Mouse (Mus musculus): ENCODE results near the gene Dusp16.
A peak's percentile ranks its signal among the peaks of the same experiment; 100 is the strongest.

Gene Dusp16

DNA sequence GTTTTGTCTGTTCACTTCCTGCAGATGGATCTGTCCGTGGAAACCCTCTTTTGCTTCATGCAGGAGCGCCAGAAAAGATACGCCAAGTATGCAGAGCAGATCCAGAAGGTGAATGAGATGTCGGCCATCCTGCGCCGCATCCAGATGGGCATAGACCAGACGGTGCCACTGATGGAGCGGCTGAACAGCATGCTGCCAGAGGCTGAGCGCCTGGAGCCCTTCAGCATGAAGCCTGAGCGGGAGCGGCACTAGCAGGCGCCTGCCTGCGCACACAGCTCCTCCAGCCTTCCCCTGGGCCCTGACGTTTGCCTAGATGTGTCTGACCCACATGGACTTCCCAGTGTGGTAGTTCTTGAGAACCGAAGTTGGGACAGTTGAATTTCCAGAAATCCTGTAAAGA is 82.4 kb downstream of the Dusp16 start:
- no peak for TF ChIP-seq CTCF (conservative IDR thresholded peaks at IDR 0.05; ENCODE audit: low read length)
- Histone ChIP-seq H3K27me3 (ENCODE audit: insufficient read depth, low read length) (no peaks in the 10 kb centered on the region), H3K36me3 (ENCODE audit: insufficient read depth, low read length) (peaks cover 10% of the 10 kb centered on the region), H3K4me3 (replicated peaks; ENCODE audit: low read length) (peak overlapping the region; percentile 57), H3K9me3 (ENCODE audit: low read length) (no peaks in the 10 kb centered on the region), H3K4me1 (replicated peaks; ENCODE audit: low read depth, low read length) (peaks cover 41% of the 10 kb centered on the region)

DNA sequence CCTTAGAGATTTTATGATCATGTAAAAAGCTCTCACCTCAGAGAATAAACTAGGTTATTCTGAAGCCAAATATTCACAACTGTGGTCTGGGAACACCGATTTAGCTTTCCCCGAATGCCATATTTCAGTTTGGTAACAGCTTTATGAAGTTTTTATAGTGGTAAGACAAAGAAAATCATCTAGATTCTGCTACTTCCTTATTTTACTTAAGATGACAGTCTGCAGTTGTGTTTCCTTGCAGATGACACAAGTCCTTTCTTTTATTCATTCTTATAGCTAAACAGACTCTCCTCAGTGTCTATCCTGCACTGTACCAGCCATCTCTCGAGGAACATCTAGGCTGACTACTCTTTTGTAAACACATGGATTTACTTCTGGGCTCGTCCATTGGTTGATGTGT is 86.0 kb downstream of the Dusp16 start:
- H3K4me1 ChIP-seq (replicated peaks; ENCODE audit: low read depth, low read length): peaks cover 20% of the 10 kb centered on the region
- no peaks in the 10 kb centered on the region for H3K27me3 ChIP-seq (ENCODE audit: insufficient read depth, low read length)
- no peak overlapping the region for H3K4me3 ChIP-seq (replicated peaks; ENCODE audit: low read length)
- no peak for TF ChIP-seq CTCF (conservative IDR thresholded peaks at IDR 0.05; ENCODE audit: low read length)
- no peak for TF ChIP-seq POU5F1 (IDR thresholded peaks at IDR 0.05; ENCODE audit: borderline replicate concordance, low read length)
- TF ChIP-seq NANOG (IDR thresholded peaks at IDR 0.05; ENCODE audit: borderline replicate concordance, low read length): no peak
- H3K9me3 ChIP-seq (ENCODE audit: low read length): no peaks in the 10 kb centered on the region
- peaks cover 4% of the 10 kb centered on the region; the same call in 1 of the 2 replicates for H3K36me3 ChIP-seq (ENCODE audit: insufficient read depth, low read length)

- Histone ChIP-seq H3K4me1 (replicated peaks; ENCODE audit: low read depth, low read length) (peaks cover 19% of the 10 kb centered on the region), H3K27me3 (ENCODE audit: insufficient read depth, low read length) (no peaks in the 10 kb centered on the region), H3K36me3 (ENCODE audit: insufficient read depth, low read length) (peaks cover 4% of the 10 kb centered on the region; the same call in 1 of the 2 replicates), H3K9me3 (ENCODE audit: low read length) (no peaks in the 10 kb centered on the region), H3K4me3 (replicated peaks; ENCODE audit: low read length) (no peak overlapping the region)
- TF ChIP-seq NANOG (IDR thresholded peaks at IDR 0.05; ENCODE audit: borderline replicate concordance, low read length) (no peak), CTCF (conservative IDR thresholded peaks at IDR 0.05; ENCODE audit: low read length) (no peak), POU5F1 (IDR thresholded peaks at IDR 0.05; ENCODE audit: borderline replicate concordance, low read length) (no peak)
Measured at GRCm38 (mm10) chr6:134703053-134703690, 89.3 kb downstream of the Dusp16 start.

DNA sequence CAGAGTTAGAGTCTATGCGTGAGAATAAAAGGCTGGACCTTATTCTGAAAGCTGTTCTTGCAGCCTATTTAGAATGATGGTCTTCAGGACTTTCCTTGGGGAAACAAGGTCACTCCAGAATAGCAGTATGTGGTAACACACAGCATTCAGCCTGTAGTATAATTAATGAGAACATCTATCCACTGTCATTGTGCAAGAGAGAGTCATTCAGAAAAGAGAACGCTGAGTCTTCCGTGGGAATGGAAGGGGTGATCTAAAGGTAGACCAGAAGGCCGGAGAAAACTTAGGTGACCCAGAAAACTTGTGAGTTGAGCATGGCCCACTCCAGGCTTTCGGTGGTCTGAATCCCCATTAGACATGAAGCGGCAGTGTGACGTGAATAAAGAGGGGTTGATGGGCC is 90.2 kb downstream of the Dusp16 start:
- no peak overlapping the region for H3K4me3 ChIP-seq (replicated peaks; ENCODE audit: low read length)
- peaks cover 3% of the 10 kb centered on the region; the same call in 1 of the 2 replicates for H3K9me3 ChIP-seq (ENCODE audit: low read length)
- no peak for TF ChIP-seq POU5F1 (IDR thresholded peaks at IDR 0.05; ENCODE audit: borderline replicate concordance, low read length)
- no peak for TF ChIP-seq NANOG (IDR thresholded peaks at IDR 0.05; ENCODE audit: borderline replicate concordance, low read length)
- no peak for TF ChIP-seq CTCF (conservative IDR thresholded peaks at IDR 0.05; ENCODE audit: low read length)
- H3K36me3 ChIP-seq (ENCODE audit: insufficient read depth, low read length): peaks cover 2% of the 10 kb centered on the region; the same call in 1 of the 2 replicates
- no peaks in the 10 kb centered on the region for H3K27me3 ChIP-seq (ENCODE audit: insufficient read depth, low read length)
- peaks cover 19% of the 10 kb centered on the region for H3K4me1 ChIP-seq (replicated peaks; ENCODE audit: low read depth, low read length)

- Histone ChIP-seq H3K9me3 (ENCODE audit: low read length) (peaks cover 5% of the 10 kb centered on the region; the same call in 1 of the 2 replicates), H3K27me3 (ENCODE audit: insufficient read depth, low read length) (no peaks in the 10 kb centered on the region), H3K36me3 (ENCODE audit: insufficient read depth, low read length) (peaks cover 2% of the 10 kb centered on the region; the same call in 1 of the 2 replicates), H3K4me1 (replicated peaks; ENCODE audit: low read depth, low read length) (peaks cover 19% of the 10 kb centered on the region), H3K4me3 (replicated peaks; ENCODE audit: low read length) (no peak overlapping the region)
- no peak for TF ChIP-seq NANOG (IDR thresholded peaks at IDR 0.05; ENCODE audit: borderline replicate concordance, low read length)
- TF ChIP-seq POU5F1 (IDR thresholded peaks at IDR 0.05; ENCODE audit: borderline replicate concordance, low read length): no peak
- no peak for TF ChIP-seq CTCF (conservative IDR thresholded peaks at IDR 0.05; ENCODE audit: low read length)
Measured at GRCm38 (mm10) chr6:134701211-134701602, 91.2 kb downstream of the Dusp16 start.

- Histone ChIP-seq H3K9me3 (ENCODE audit: low read length) (peaks cover 5% of the 10 kb centered on the region; the same call in 1 of the 2 replicates), H3K36me3 (ENCODE audit: insufficient read depth, low read length) (peaks cover 2% of the 10 kb centered on the region; the same call in 1 of the 2 replicates), H3K4me1 (replicated peaks; ENCODE audit: low read depth, low read length) (peaks cover 24% of the 10 kb centered on the region), H3K4me3 (replicated peaks; ENCODE audit: low read length) (no peak overlapping the region), H3K27me3 (ENCODE audit: insufficient read depth, low read length) (no peaks in the 10 kb centered on the region)
- TF ChIP-seq NANOG (IDR thresholded peaks at IDR 0.05; ENCODE audit: borderline replicate concordance, low read length) (no peak), CTCF (conservative IDR thresholded peaks at IDR 0.05; ENCODE audit: low read length) (no peak), POU5F1 (IDR thresholded peaks at IDR 0.05; ENCODE audit: borderline replicate concordance, low read length) (no peak)
Measured at GRCm38 (mm10) chr6:134700451-134701210, 91.8 kb downstream of the Dusp16 start.

- Histone ChIP-seq H3K4me3 (replicated peaks; ENCODE audit: low read length) (no peak overlapping the region), H3K36me3 (ENCODE audit: insufficient read depth, low read length) (peaks cover 2% of the 10 kb centered on the region; the same call in 1 of the 2 replicates), H3K4me1 (replicated peaks; ENCODE audit: low read depth, low read length) (peaks cover 42% of the 10 kb centered on the region), H3K9me3 (ENCODE audit: low read length) (peaks cover 7% of the 10 kb centered on the region), H3K27me3 (ENCODE audit: insufficient read depth, low read length) (no peaks in the 10 kb centered on the region)
- TF ChIP-seq CTCF (conservative IDR thresholded peaks at IDR 0.05; ENCODE audit: low read length): no peak
- TF ChIP-seq POU5F1 (IDR thresholded peaks at IDR 0.05; ENCODE audit: borderline replicate concordance, low read length): no peak
- TF ChIP-seq NANOG (IDR thresholded peaks at IDR 0.05; ENCODE audit: borderline replicate concordance, low read length): no peak
Measured at GRCm38 (mm10) chr6:134698243-134698642, 94.2 kb downstream of the Dusp16 start.

GRCm38 (mm10) chr6:134696554-134696953 is 95.9 kb downstream of the Dusp16 start:
- peaks cover 42% of the 10 kb centered on the region for H3K4me1 ChIP-seq (replicated peaks; ENCODE audit: low read depth, low read length)
- H3K27me3 ChIP-seq (ENCODE audit: insufficient read depth, low read length): no peaks in the 10 kb centered on the region
- TF ChIP-seq CTCF (conservative IDR thresholded peaks at IDR 0.05; ENCODE audit: low read length) (no peak), POU5F1 (IDR thresholded peaks at IDR 0.05; ENCODE audit: borderline replicate concordance, low read length) (no peak), NANOG (IDR thresholded peaks at IDR 0.05; ENCODE audit: borderline replicate concordance, low read length) (no peak)
- peaks cover 17% of the 10 kb centered on the region for H3K9me3 ChIP-seq (ENCODE audit: low read length)
- H3K4me3 ChIP-seq (replicated peaks; ENCODE audit: low read length): no peak overlapping the region
- H3K36me3 ChIP-seq (ENCODE audit: insufficient read depth, low read length): peaks cover 5% of the 10 kb centered on the region
